Mouse (Mus musculus): ENCODE results near the gene Kif12. TPM values are rescaled to one million over a fixed set of nuclear protein-coding genes. Genes with fewer than 3 reads are reported as not detected.

Kif12 gene
- polyA plus RNA-seq, 1 experiment from 2014 or later = 31.6 TPM

DNA sequence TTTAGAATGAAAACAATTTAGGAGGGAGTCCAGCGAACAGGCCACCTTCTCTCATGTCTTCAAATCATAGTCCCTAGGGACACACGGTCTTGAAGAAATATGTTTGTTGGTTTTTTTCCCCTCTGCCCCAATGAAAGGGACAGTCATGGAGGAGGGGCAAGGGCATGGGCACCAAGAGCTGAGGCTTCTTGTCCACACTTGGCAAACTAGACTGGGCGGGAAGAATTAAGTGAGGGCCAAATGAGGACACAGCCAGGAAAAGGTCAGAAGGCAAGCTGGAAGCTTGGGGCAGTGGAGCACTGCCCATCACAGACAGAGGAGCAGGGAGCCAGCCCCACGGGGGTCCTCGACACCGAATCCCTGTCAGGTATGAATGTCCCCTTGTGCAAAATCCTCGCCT is 31.9 kb upstream of the Kif12 start:
- Histone ChIP-seq H3K4me1 (no peaks in the 10 kb centered on the region), H3K36me3 (no peaks in the 10 kb centered on the region), H3K4me2 (no peak overlapping the region), H3K27ac (no peak overlapping the region), H3K4me3 (replicated peaks) (no peak overlapping the region), H3K9me3 (no peaks in the 10 kb centered on the region), H3K27me3 (replicated peaks) (no peaks in the 10 kb centered on the region), H3K9ac (no peak overlapping the region)
- WGBS = 85% methylated on average over 7 of the region's 7 CpGs
- no peak for ATAC-seq (ENCODE audit: insufficient read depth, low FRiP score, low read depth)

DNA sequence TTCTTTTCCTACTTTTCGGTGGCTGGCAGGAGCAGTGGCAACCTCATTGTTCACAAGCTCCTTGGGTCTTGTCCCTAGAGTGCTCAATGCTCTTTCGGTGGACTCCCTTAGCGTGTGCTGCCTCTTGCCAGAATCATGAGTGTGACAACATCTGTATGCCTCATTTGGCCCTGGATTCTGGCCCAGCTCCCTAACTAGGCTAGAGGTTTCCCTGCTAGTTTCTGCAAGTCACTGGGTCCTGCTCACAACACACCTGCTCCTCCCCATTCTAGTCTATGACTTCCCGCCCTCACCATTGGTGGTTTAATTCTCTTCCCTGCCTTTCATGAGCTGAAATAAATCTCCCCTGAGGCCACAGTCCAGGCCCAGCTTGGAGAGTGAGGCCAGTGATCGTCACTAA is 27.4 kb upstream of the Kif12 start:
- 93% methylated on average over 5 of the region's 5 CpGs for WGBS
- Histone ChIP-seq H3K4me1 (no peaks in the 10 kb centered on the region), H3K9ac (no peak overlapping the region), H3K4me2 (no peak overlapping the region), H3K36me3 (no peaks in the 10 kb centered on the region), H3K27ac (no peak overlapping the region), H3K27me3 (replicated peaks) (no peaks in the 10 kb centered on the region), H3K4me3 (replicated peaks) (no peak overlapping the region), H3K9me3 (no peaks in the 10 kb centered on the region)
- ATAC-seq (ENCODE audit: insufficient read depth, low FRiP score, low read depth) = no peak

DNA sequence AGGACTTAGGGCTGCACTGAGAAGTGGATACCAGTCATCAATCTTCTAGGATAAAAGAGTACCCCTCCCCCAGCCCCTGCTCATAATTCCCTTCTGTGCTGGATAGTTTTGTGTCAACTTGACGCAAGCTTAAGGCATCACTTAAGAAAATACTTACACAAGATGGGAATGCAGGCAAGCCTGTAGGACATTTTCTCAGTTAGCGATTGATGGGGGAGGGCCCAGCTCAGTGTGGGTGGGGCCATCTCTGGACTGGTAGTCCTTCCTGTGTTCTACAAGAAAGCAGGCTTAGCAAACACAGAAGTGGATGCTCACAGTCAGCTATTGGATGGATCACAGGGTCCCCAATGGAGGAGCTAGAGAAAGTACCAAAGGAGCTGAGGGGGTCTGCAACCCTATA is 22.4 kb upstream of the Kif12 start:
- no peak overlapping the region for H3K4me3 ChIP-seq (replicated peaks)
- no peak for ATAC-seq (ENCODE audit: insufficient read depth, low FRiP score, low read depth)

DNA sequence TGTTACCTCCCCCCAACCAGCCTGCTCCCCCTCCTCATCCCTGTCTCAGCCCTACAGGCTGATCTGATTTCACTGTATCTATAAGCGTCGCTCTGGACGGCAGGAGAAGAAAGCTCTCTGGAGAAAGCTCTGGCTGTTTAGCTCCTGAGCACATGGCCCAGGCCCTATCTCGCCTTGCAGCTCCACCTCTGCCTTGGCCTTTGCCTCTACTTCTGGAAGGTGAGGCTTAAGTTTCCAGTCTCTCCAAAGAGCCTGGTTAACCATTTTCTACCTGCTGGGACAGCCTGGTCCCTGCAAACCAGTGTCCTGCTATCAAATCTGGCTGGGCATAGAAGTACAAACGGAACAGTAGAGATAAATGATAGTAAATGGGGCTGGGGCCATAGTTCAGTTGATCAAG is 19.7 kb upstream of the Kif12 start:
- 33% methylated on average over 5 of the region's 5 CpGs for WGBS
- H3K9me3 ChIP-seq = no peaks in the 10 kb centered on the region

More for the DNA sequence above, 22.4 kb upstream of the Kif12 start:
- Histone ChIP-seq H3K9me3 (no peaks in the 10 kb centered on the region), H3K36me3 (no peaks in the 10 kb centered on the region), H3K9ac (no peak overlapping the region), H3K4me1 (no peaks in the 10 kb centered on the region; the same call in 1 of the 2 replicates), H3K4me2 (no peak overlapping the region), H3K27me3 (replicated peaks) (no peaks in the 10 kb centered on the region), H3K27ac (no peak overlapping the region)
- 64% methylated on average over 2 of the region's 2 CpGs for WGBS

DNA sequence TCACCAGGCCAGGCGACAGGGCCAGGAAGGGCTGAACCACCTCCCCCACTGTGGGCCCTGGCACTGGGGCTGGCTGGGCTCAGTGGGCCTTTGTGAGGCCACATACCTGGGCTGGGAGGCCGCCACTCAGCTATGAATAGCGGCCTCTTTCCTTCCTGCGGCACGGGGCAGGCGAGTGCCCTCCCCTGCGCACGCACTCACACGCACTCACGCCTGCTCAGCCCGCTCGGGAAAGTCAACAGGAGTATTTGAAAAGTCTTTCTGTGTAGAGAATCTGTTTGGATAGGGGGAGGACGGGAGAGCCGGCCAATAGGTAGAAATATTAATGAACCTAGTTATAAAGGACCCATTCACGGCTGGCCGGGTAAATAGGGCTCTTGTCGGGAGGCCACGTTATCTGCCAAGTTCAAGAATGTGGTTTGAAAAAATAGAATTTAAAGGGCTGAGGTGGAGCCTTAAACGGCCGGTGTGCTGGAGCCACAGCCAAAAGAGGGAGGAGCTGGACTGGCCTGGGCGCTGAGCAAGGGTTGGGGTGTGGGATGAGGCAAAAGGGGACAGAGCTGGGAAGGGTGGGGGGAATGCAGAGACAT is 14.4 kb upstream of the Kif12 start:
- Histone ChIP-seq H3K4me2 (peak overlapping the region; percentile 10; the same call in 1 of the 2 replicates), H3K27ac (peak overlapping the region; percentile 84)

More for the DNA sequence above, 19.7 kb upstream of the Kif12 start:
- peaks cover 7% of the 10 kb centered on the region for H3K4me1 ChIP-seq
- H3K4me3 ChIP-seq (replicated peaks) = no peak overlapping the region
- H3K9ac ChIP-seq = no peak overlapping the region
- no peak overlapping the region; the same call in 1 of the 2 replicates for H3K27ac ChIP-seq
- H3K27me3 ChIP-seq (replicated peaks) = no peaks in the 10 kb centered on the region
- ATAC-seq (ENCODE audit: insufficient read depth, low FRiP score, low read depth) = peak; percentile 70
- H3K36me3 ChIP-seq = no peaks in the 10 kb centered on the region
- no peak overlapping the region for H3K4me2 ChIP-seq

DNA sequence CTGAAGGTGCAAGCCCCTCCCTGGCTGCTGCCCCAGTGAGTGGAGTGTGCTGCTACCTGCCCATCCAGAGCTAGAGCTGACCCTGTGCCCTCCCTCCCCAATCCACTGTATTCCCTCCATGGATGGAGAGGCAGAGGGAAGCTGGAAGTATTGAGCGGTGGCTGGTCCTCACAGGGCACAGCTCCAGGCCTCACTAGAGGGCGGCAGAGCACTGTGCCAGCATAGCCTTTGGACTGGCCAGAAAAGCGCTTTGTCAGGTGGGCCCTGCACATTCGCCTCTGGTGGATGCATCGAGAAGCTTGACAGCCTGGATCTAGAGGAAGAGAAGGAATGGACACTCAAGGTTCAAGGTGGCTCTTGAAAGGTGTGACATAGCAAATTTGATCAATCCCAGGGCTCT is 9.6 kb upstream of the Kif12 start:
- peak; percentile 40; the same call in 1 of the 2 replicates for ATAC-seq (ENCODE audit: insufficient read depth, low FRiP score, low read depth)
- no peaks in the 10 kb centered on the region for H3K9me3 ChIP-seq
- H3K36me3 ChIP-seq = no peaks in the 10 kb centered on the region
- no peak overlapping the region for H3K4me3 ChIP-seq (replicated peaks)
- peaks cover 4% of the 10 kb centered on the region; the same call in 1 of the 2 replicates for H3K4me1 ChIP-seq
- no peak overlapping the region for H3K9ac ChIP-seq
- WGBS = 8% methylated on average over 5 of the region's 5 CpGs
- no peaks in the 10 kb centered on the region for H3K27me3 ChIP-seq (replicated peaks)
- H3K4me2 ChIP-seq = no peak overlapping the region
- H3K27ac ChIP-seq = no peak overlapping the region

More for the DNA sequence above, 14.4 kb upstream of the Kif12 start:
- no peak overlapping the region for H3K9ac ChIP-seq
- WGBS = 44% methylated on average over 21 of the region's 21 CpGs
- no peak overlapping the region for H3K4me3 ChIP-seq (replicated peaks)
- no peaks in the 10 kb centered on the region for H3K9me3 ChIP-seq
- H3K27me3 ChIP-seq (replicated peaks) = no peaks in the 10 kb centered on the region
- peak; percentile 90 for ATAC-seq (ENCODE audit: insufficient read depth, low FRiP score, low read depth)
- no peaks in the 10 kb centered on the region for H3K36me3 ChIP-seq
- peaks cover 12% of the 10 kb centered on the region for H3K4me1 ChIP-seq

DNA sequence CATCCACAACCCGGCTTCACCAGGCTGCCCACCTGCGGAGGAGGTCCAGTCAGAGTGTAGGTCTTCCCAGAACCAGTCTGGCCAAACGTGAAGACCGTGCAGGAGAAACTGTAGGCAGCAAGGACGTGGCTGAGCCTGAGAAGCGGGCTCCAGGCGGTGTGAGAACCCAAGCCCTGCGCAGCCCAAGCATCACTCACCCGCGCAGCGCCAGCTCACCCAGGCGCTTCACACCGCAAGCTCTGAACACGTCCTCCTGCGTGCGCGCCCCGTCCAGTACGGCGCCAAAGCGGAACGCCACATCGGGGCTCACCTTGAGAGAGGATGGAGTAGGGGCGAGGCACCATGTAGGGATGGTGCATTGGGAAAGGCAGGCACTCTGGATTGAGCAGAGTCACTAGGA is 809 bp downstream of the Kif12 start:
- 36% methylated on average over 24 of the region's 24 CpGs for WGBS
- Histone ChIP-seq H3K4me3 (replicated peaks) (peak overlapping the region; percentile 35), H3K4me2 (peak overlapping the region; percentile 48), H3K4me1 (no peaks in the 10 kb centered on the region), H3K9ac (no peak overlapping the region), H3K36me3 (no peaks in the 10 kb centered on the region), H3K27me3 (replicated peaks) (no peaks in the 10 kb centered on the region), H3K27ac (0 out of 2 replicates have a peak overlapping the region, but pooled peaks have one; percentile 80), H3K9me3 (no peaks in the 10 kb centered on the region)
- ATAC-seq (ENCODE audit: insufficient read depth, low FRiP score, low read depth) = no peak

DNA sequence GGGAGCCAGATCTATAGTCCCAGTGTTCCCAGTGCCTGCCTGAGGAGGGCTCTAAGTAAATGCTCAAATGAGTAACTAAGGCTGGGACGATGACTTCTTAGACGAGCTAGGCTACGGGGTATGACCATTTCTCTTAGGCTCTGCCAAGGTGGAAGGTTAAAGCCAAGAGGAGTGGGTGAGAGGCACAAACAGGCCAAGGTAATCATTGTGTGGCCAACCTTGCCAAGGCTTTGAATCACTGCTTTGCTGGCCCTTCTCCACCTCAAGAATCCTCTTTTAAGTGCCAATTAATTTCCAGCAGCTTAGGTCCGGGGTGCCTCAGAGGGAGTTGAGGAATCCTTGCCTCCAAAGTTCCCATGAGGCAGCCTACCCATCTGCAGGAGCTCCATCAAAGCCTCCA is 1.9 kb downstream of the Kif12 start:
- Histone ChIP-seq H3K4me1 (no peaks in the 10 kb centered on the region), H3K27ac (no peak overlapping the region), H3K27me3 (replicated peaks) (no peaks in the 10 kb centered on the region), H3K36me3 (no peaks in the 10 kb centered on the region), H3K4me2 (peak overlapping the region; percentile 48), H3K9ac (no peak overlapping the region), H3K4me3 (replicated peaks) (peak overlapping the region; percentile 35; the same call in 1 of the 2 replicates), H3K9me3 (no peaks in the 10 kb centered on the region)
- no peak for ATAC-seq (ENCODE audit: insufficient read depth, low FRiP score, low read depth)
- WGBS = 92% methylated on average over 4 of the region's 4 CpGs

DNA sequence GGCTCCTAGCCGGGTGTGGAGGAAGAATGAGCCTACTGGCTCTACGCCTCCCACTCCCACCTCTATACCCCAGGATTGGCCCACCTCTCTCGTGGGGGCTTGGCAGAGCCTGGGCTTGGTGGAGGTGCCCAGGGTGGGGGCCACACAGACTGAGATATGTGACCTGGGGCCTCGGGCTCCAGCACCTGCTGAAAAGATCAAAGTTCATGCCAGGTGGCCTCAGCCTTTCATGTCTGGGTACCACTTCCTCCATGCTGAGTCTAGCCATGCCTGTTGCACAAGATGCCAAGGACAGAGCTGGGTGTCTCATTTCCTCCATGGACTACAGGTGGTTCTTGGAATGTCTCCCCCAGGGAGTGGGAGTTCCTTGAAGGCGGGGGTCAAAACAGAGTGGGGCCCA is 5.6 kb downstream of the Kif12 start:
- no peak overlapping the region for H3K4me2 ChIP-seq

DNA sequence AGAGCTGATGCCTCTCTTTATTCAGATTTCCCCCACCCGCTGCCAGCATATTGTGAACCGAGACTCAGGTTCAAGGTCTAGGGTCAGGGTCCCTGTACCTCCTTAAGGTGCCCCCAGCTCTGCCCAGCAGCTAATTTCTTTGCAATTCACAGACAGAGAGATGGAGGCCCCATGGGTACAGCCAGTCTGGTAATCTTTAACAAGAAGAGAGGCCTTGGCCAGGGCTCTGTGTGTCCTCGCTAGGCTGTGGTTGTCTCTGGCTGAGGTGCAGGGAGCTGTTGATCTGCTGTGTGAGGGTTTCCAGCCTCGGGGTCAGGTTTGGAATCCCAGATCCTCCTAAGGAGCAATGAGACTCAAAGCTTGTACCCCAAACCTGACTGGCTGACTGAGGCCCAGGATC is 6.3 kb downstream of the Kif12 start:
- 91% methylated on average over 4 of the region's 4 CpGs for WGBS
- H3K36me3 ChIP-seq = no peaks in the 10 kb centered on the region
- no peak overlapping the region for H3K4me2 ChIP-seq
- H3K9ac ChIP-seq = no peak overlapping the region
- H3K4me1 ChIP-seq = no peaks in the 10 kb centered on the region
- H3K27ac ChIP-seq = no peak overlapping the region
- H3K9me3 ChIP-seq = no peaks in the 10 kb centered on the region
- no peaks in the 10 kb centered on the region for H3K27me3 ChIP-seq (replicated peaks)
- ATAC-seq (ENCODE audit: insufficient read depth, low FRiP score, low read depth) = no peak
- H3K4me3 ChIP-seq (replicated peaks) = no peak overlapping the region

More for the DNA sequence above, 5.6 kb downstream of the Kif12 start:
- Histone ChIP-seq H3K9ac (no peak overlapping the region), H3K4me3 (replicated peaks) (no peak overlapping the region), H3K27ac (no peak overlapping the region), H3K9me3 (no peaks in the 10 kb centered on the region), H3K4me1 (no peaks in the 10 kb centered on the region), H3K27me3 (replicated peaks) (no peaks in the 10 kb centered on the region), H3K36me3 (no peaks in the 10 kb centered on the region)
- WGBS = 81% methylated on average over 5 of the region's 5 CpGs
- no peak for ATAC-seq (ENCODE audit: insufficient read depth, low FRiP score, low read depth)

DNA sequence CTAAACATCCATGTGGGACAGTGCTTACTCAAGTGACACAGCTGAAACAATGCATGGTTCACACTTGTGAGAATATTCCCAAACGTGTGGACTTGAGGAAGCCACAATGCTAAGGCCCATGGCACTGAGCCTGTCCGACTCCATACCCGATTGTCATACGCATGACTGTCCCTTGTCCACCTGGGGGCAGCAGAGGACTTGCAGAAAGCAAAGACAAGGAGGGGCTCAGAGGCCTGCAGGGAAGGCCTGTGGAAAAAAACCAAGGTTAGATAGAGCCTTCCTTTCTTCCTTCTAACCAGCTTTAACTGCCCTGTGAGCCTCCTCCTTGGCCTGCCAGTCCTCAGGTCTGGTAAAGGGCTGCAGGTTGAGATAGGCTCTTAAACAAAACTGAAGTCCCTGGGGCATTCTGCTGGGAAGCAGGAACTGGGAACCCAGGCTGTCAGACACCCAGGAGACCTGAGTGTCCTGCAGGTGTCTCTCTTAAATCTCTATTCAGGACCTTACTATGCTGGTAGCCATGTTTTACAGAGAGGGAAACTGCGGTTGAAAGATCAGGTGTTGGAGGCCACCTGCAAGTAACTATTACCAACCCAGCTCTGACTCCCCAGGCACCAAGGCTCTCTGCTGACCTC is 12.9 kb downstream of the Kif12 start:
- H3K4me2 ChIP-seq = no peak overlapping the region
- 12% methylated on average over 5 of the region's 5 CpGs for WGBS
- no peak overlapping the region; the same call in 1 of the 2 replicates for H3K9ac ChIP-seq
- H3K27ac ChIP-seq = peak overlapping the region; percentile 73
- 0 out of 2 replicates have a peak, but pooled peaks cover 9% of the 10 kb centered on the region for H3K4me1 ChIP-seq
- no peaks in the 10 kb centered on the region for H3K9me3 ChIP-seq
- ATAC-seq (ENCODE audit: insufficient read depth, low FRiP score, low read depth) = peak; percentile 54
- H3K4me3 ChIP-seq (replicated peaks) = no peak overlapping the region
- no peaks in the 10 kb centered on the region for H3K27me3 ChIP-seq (replicated peaks)
- no peaks in the 10 kb centered on the region for H3K36me3 ChIP-seq

DNA sequence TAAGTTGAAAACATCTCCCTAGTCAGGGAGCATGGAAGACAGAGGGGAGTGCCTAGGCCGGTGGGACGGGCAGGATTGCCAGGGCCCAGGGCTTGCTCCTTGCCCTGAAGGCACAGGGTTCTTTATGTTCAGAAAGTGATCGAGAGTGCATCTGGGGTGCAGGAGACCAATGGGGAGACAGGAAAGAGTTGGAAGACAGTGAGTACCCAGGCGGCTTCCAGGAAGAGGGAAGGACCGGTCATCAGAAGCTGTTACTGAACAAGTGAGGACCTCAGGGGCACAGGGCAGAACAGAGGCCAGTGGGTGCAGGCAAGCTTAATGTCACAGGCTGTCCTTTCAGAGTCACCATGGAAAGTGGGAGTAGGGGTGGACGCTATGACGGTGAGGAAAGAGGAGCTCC is 13.7 kb downstream of the Kif12 start:
- Histone ChIP-seq H3K36me3 (no peaks in the 10 kb centered on the region), H3K4me3 (replicated peaks) (no peak overlapping the region), H3K27ac (peak overlapping the region; percentile 8; the same call in 1 of the 2 replicates), H3K4me1 (0 out of 2 replicates have a peak, but pooled peaks cover 9% of the 10 kb centered on the region), H3K9ac (no peak overlapping the region), H3K9me3 (no peaks in the 10 kb centered on the region), H3K27me3 (replicated peaks) (no peaks in the 10 kb centered on the region), H3K4me2 (no peak overlapping the region)
- ATAC-seq (ENCODE audit: insufficient read depth, low FRiP score, low read depth) = no peak
- 84% methylated on average over 7 of the region's 7 CpGs for WGBS
